In genomic region chr6:91410168-91410780, GRCm38 (mm10) we compare ENCODE assay signal across 8 mouse cellular contexts. TPM values are rescaled to one million over a fixed set of nuclear protein-coding genes. Genes with fewer than 3 reads are reported as not detected.
DNase-seq lines count a peak whose midpoint lies in the region; ATAC-seq and TF ChIP-seq lines count a peak whose summit lies in the region.

No protein-coding gene starts in this region.

- TF ChIP-seq POLR2A in lung, adult 2 months (IDR thresholded peaks at IDR 0.05; ENCODE audit: borderline replicate concordance, extremely low read depth, low read depth, low read length) = no peak
- no peak for TF ChIP-seq POLR2A in kidney, adult 2 months (IDR thresholded peaks at IDR 0.05; ENCODE audit: low read depth, low read length)

- H3K4me3 ChIP-seq in lung, embryonic 15.5 days = peak overlapping the region; percentile 45
- H3K4me3 ChIP-seq in lung, adult 2 months (replicated peaks; ENCODE audit: extremely low read depth, low read depth, low read length) = no peak overlapping the region
- H3K4me3 ChIP-seq in intestine, postnatal 0 days (ENCODE audit: low read depth, low read length) = peak overlapping the region; percentile 47
- H3K4me3 ChIP-seq in stomach, embryonic 15.5 days (replicated peaks) = peak overlapping the region; percentile 42
- H3K4me3 ChIP-seq in kidney, adult 2 months (ENCODE audit: insufficient read depth, low read depth, low read length) = no peak overlapping the region

- WGBS in lung, embryonic 15.5 days = 2% methylated on average over 26 of the region's 26 CpGs
- 2% methylated on average over 26 of the region's 26 CpGs for WGBS in lung, adult 2 months
- 3% methylated on average over 26 of the region's 26 CpGs for WGBS in intestine, postnatal 0 days
- WGBS in stomach, embryonic 15.5 days = 2% methylated on average over 26 of the region's 26 CpGs
- WGBS in kidney, adult 2 months = 1% methylated on average over 26 of the region's 26 CpGs

- peak overlapping the region; percentile 36; the same call in 1 of the 2 replicates for H3K9ac ChIP-seq in lung, embryonic 15.5 days
- no peak overlapping the region for H3K9ac ChIP-seq in intestine, postnatal 0 days (ENCODE audit: low read depth, low read length)
- H3K9ac ChIP-seq in stomach, embryonic 15.5 days = no peak overlapping the region

- peaks cover 83% of the 10 kb centered on the region for H3K27me3 ChIP-seq in lung, embryonic 15.5 days
- H3K27me3 ChIP-seq in intestine, postnatal 0 days (replicated peaks; ENCODE audit: control insufficient read depth, insufficient read depth, low read length) = peaks cover 61% of the 10 kb centered on the region
- H3K27me3 ChIP-seq in stomach, embryonic 15.5 days (replicated peaks) = peaks cover 80% of the 10 kb centered on the region
- no peaks in the 10 kb centered on the region for H3K27me3 ChIP-seq in kidney, adult 2 months (replicated peaks; ENCODE audit: control insufficient read depth, insufficient read depth, low read length)

- H3K4me2 ChIP-seq in lung, embryonic 15.5 days = peak overlapping the region; percentile 83
- H3K4me2 ChIP-seq in intestine, postnatal 0 days (replicated peaks; ENCODE audit: low read depth) = no peak overlapping the region; the same call in 1 of the 2 replicates
- peak overlapping the region; percentile 93; the same call in 1 of the 2 replicates for H3K4me2 ChIP-seq in stomach, embryonic 15.5 days

- TF ChIP-seq CTCF in lung, adult 2 months (IDR thresholded peaks at IDR 0.05; ENCODE audit: insufficient read depth, low read length) = no peak
- no peak for TF ChIP-seq CTCF in intestine, postnatal 0 days (IDR thresholded peaks at IDR 0.05; ENCODE audit: low read depth)
- no peak for TF ChIP-seq CTCF in kidney, adult 2 months (conservative IDR thresholded peaks at IDR 0.05; ENCODE audit: insufficient read depth, insufficient read length, low read depth, low read length)

- H3K36me3 ChIP-seq in lung, embryonic 15.5 days = no peaks in the 10 kb centered on the region
- no peaks in the 10 kb centered on the region for H3K36me3 ChIP-seq in intestine, postnatal 0 days (ENCODE audit: control insufficient read depth, insufficient read depth)
- no peaks in the 10 kb centered on the region for H3K36me3 ChIP-seq in stomach, embryonic 15.5 days
- H3K36me3 ChIP-seq in kidney, adult 2 months (ENCODE audit: control insufficient read depth, insufficient read depth, low read length) = no peaks in the 10 kb centered on the region

- ATAC-seq in lung, embryonic 15.5 days (ENCODE audit: borderline replicate concordance, extremely low read depth, low FRiP score, low TSS enrichment) = no peak
- no peak for ATAC-seq in intestine, postnatal 0 days
- no peak for ATAC-seq in stomach, embryonic 15.5 days (ENCODE audit: insufficient read depth, low FRiP score, low read depth)

- peaks cover 12% of the 10 kb centered on the region; the same call in 1 of the 2 replicates for H3K4me1 ChIP-seq in lung, embryonic 15.5 days
- H3K4me1 ChIP-seq in lung, adult 2 months (ENCODE audit: control insufficient read depth, insufficient read depth, low read length) = no peaks in the 10 kb centered on the region
- 0 out of 2 replicates have a peak, but pooled peaks cover 4% of the 10 kb centered on the region for H3K4me1 ChIP-seq in intestine, postnatal 0 days (replicated peaks; ENCODE audit: control insufficient read depth, insufficient read depth, low read length)
- peaks cover 22% of the 10 kb centered on the region for H3K4me1 ChIP-seq in stomach, embryonic 15.5 days
- H3K4me1 ChIP-seq in kidney, adult 2 months (ENCODE audit: control insufficient read depth, insufficient read depth, low read length) = no peaks in the 10 kb centered on the region

- no peak for DNase-seq in lung, adult 2 months
- DNase-seq in embryo, embryonic 11 days = peak; percentile 38
- no peak for DNase-seq in yolk sac, embryonic 10.5 days (ENCODE audit: low spot score)
- no peak for DNase-seq in kidney, adult 2 months
- no peak for DNase-seq in adrenal gland, adult 2 months

- H3K27ac ChIP-seq in lung, embryonic 15.5 days = no peak overlapping the region
- H3K27ac ChIP-seq in intestine, postnatal 0 days (ENCODE audit: low read depth, low read length) = no peak overlapping the region
- H3K27ac ChIP-seq in stomach, embryonic 15.5 days = no peak overlapping the region
- H3K27ac ChIP-seq in kidney, adult 2 months (ENCODE audit: insufficient read depth, low read depth, low read length) = no peak overlapping the region

- no peaks in the 10 kb centered on the region for H3K9me3 ChIP-seq in lung, embryonic 15.5 days
- H3K9me3 ChIP-seq in intestine, postnatal 0 days (ENCODE audit: control insufficient read depth) = no peaks in the 10 kb centered on the region
- H3K9me3 ChIP-seq in stomach, embryonic 15.5 days = no peaks in the 10 kb centered on the region

RNA-seq across cellular contexts. Expression of gene Wnt7a, which starts 0.9 kb away (rescaled TPM):
- 1.2 and 1.8 TPM in 2 replicates for polyA plus RNA-seq in lung, embryonic 15.5 days (2015; fragmentation: Nextera tagmentation; extraction: Ambion mirVana)
- 9.7 and 10.8 TPM in 2 replicates for polyA plus RNA-seq in lung, adult 2 months (2012; rRNA removed)
- not detected in 2 replicates for polyA plus RNA-seq in intestine, postnatal 0 days (2015; fragmentation: Nextera tagmentation; extraction: Ambion mirVana)
- polyA plus RNA-seq in stomach, embryonic 15.5 days (2015; fragmentation: Nextera tagmentation; extraction: Ambion mirVana) = 0.04 TPM in 1 of 2 replicates, not detected in the other
- 0.03 and 0.05 TPM in 2 replicates for polyA plus RNA-seq in kidney, adult 2 months (2012; rRNA removed)
- not detected for total RNA-seq in adrenal gland, adult 2 months (2021)
- not detected in 2 replicates for polyA plus RNA-seq in adrenal gland, adult 2 months (2012; rRNA removed)

Comparison
In these comparisons a context has a peak if more than half of its experiments do, and no peak if none do; other contexts are left out.
1. H3K4me3 ChIP-seq: peak in lung, embryonic 15.5 days (single experiment), intestine, postnatal 0 days (single experiment) and stomach, embryonic 15.5 days (single experiment); none in lung, adult 2 months (single experiment) and kidney, adult 2 months (single experiment).